Mouse (Mus musculus) liver, adult 2 months (tissue): Measurements from ENCODE around the gene BC003965.

Experiments
- CTCF ChIP-seq: fragments of 200-500 bp; IDR thresholded peaks from 2 replicates; pipeline ENCODE4 v1.5.1; 2011; ENCODE audit warnings: low read depth, low read length, control low read depth
- POLR2A ChIP-seq: fragments of 200-500 bp; IDR thresholded peaks from 2 replicates; pipeline ENCODE4 v1.6.1; 2011; ENCODE audit warnings: low read length, control low read depth; ENCODE audit not compliant: insufficient read depth; ENCODE audit errors: extremely low read depth

DNA sequence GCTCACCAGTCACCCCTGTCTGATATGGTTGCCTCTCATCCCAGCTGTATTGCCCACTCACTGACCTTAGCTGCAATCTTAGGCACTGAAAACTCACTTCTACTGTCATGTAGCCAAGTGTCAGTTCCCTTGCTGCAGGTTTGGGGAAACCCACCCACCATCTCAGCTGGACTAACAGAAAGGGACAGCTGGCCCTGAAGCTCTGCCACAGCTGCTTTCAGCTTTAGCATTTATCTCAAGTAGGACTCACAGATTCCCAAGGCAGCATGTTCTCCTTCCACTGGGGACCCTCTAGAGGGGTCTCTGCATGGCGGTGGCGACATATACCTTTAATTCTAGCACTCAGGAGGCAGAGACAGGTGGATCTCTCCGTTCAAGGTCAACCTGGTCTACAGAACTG lies 19.6 kb upstream of the BC003965 start:
- TF ChIP-seq POLR2A (no peak), CTCF (no peak)
